Comparison of ENCODE assay signal across 19 mouse cellular contexts in the genomic region with DNA sequence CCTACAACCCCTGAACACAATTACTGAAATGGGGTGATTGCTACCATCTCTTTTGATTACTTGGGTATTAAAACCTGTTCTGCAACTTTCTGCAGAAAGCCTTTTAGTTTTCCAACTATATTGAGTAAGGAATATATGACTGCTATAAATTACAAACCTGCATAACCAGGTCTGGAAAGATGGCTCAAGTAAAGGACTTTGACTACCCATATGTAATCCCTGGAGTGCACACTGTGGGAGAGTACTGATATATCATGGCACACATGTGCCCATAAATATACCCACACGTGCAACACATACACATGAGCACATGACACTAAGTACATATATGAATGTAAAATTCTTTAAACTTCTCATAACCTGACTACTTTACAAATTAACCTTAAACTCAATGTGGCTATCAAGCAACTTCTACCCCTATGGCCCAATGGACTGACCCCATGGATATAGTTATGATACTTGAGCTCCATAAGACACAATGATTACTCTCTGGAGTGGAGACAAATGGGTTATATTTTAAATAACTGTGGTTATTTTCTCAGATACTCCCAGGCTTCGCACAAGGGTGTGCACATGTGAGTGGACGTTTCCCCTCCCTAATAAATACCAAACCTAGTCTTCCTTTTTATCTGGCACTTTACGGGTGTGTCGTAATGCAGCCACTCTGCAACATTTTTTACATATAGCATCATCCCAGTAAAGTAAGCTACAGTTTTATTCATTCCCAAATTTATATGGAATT.
"Had no signal": no experiment of that assay in that cellular context is flagged by ENCODE, and none has a peak within 500 bp of the region (broad histone marks: within the 10 kb centered on the region; RNA-seq: fewer than 3 reads in every experiment).

No protein-coding gene starts in this region.

- ATAC-seq: midbrain, embryonic 16.5 days had no signal

- H3K27ac ChIP-seq: midbrain, embryonic 10.5 days; midbrain, embryonic 12.5 days; neural tube, embryonic 13.5 days; neural tube, embryonic 15.5 days; stomach, embryonic 15.5 days; stomach, postnatal 0 days had no signal

- H3K27me3 ChIP-seq: midbrain, embryonic 12.5 days; neural tube, embryonic 13.5 days; neural tube, embryonic 15.5 days; stomach, embryonic 15.5 days had no signal

- H3K4me3 ChIP-seq: midbrain, embryonic 10.5 days; midbrain, embryonic 12.5 days; myocyte; neural tube, embryonic 13.5 days; neural tube, embryonic 15.5 days; stomach, embryonic 15.5 days had no signal

- H3K9ac ChIP-seq: lung, embryonic 14.5 days; midbrain, embryonic 12.5 days; neural tube, embryonic 13.5 days; neural tube, embryonic 15.5 days; stomach, embryonic 15.5 days had no signal

- DNase-seq: lung, adult 18-20 months; lung, embryonic 14.5 days; lung, postnatal 10 days; lung, postnatal 4 days; midbrain, embryonic 14.5 days; retina, postnatal 1 day; right cerebral cortex, adult 18-20 months; right cerebral cortex, postnatal 14 days; thymus, adult 2 months; thymus, postnatal 25 days; thymus, postnatal 4 days had no signal

- H3K36me3 ChIP-seq: midbrain, embryonic 10.5 days; midbrain, embryonic 12.5 days; neural tube, embryonic 13.5 days; neural tube, embryonic 15.5 days; stomach, embryonic 15.5 days had no signal

- H3K4me2 ChIP-seq: lung, embryonic 14.5 days; midbrain, embryonic 12.5 days; neural tube, embryonic 13.5 days; neural tube, embryonic 15.5 days; stomach, embryonic 15.5 days had no signal

- H3K9me3 ChIP-seq: midbrain, embryonic 10.5 days; midbrain, embryonic 12.5 days; neural tube, embryonic 13.5 days; neural tube, embryonic 15.5 days; stomach, embryonic 15.5 days had no signal

- H3K4me1 ChIP-seq: midbrain, embryonic 10.5 days; midbrain, embryonic 12.5 days; neural tube, embryonic 13.5 days; neural tube, embryonic 15.5 days; stomach, embryonic 15.5 days had no signal
